Mouse (Mus musculus) neural tube, embryonic 15.5 days (tissue): Measurements from ENCODE around the gene Lama2. TPM values are rescaled to one million over a fixed set of nuclear protein-coding genes. Genes with fewer than 3 reads are reported as not detected.
"Not testable (repeated sequence)": the region's sequence is repeated elsewhere in the genome, so short reads cannot be mapped to it uniquely, and the experiment has no call there.

ENCODE experiments used
- ATAC-seq: fragments of 200-750 bp; cut with Nextera tagmentation; 2 replicates; pipeline ENCODE4 v1.8.0; 2017; ENCODE audit warnings: mild to moderate bottlenecking, moderate TSS enrichment, moderate library complexity; ENCODE audit not compliant: low FRiP score
- H3K27ac ChIP-seq: fragments of 300-500 bp; sonication (generic); replicated peaks from 2 replicates; pipeline ENCODE4 v1.5.1; 2015; ENCODE audit warnings: mild to moderate bottlenecking, inconsistent platforms
- H3K27me3 ChIP-seq: fragments of 300-500 bp; sonication (generic); replicated peaks from 2 replicates; pipeline ENCODE4 v1.6.1; 2015; ENCODE audit warnings: inconsistent platforms
- H3K36me3 ChIP-seq: fragments of 300-500 bp; sonication (generic); 2 replicates; pipeline ENCODE4 v1.6.1; 2015; ENCODE audit warnings: inconsistent platforms
- H3K4me1 ChIP-seq: fragments of 300-500 bp; sonication (generic); 2 replicates; pipeline ENCODE4 v1.6.1; 2015; ENCODE audit warnings: inconsistent platforms
- H3K4me2 ChIP-seq: fragments of 300-500 bp; sonication (generic); 2 replicates; pipeline ENCODE4 v1.6.1; 2015; ENCODE audit warnings: inconsistent platforms, mild to moderate bottlenecking, moderate library complexity
- H3K4me3 ChIP-seq: fragments of 300-500 bp; sonication (generic); replicated peaks from 2 replicates; pipeline ENCODE4 v1.5.1; 2015; ENCODE audit warnings: mild to moderate bottlenecking, inconsistent platforms
- H3K9ac ChIP-seq: fragments of 300-500 bp; sonication (generic); replicated peaks from 2 replicates; pipeline ENCODE4 v1.6.1; 2015; ENCODE audit warnings: mild to moderate bottlenecking, inconsistent platforms
- H3K9me3 ChIP-seq: fragments of 300-500 bp; sonication (generic); replicated peaks from 2 replicates; pipeline ENCODE4 v1.6.1; 2016; ENCODE audit warnings: inconsistent platforms
- WGBS: fragments of 180-500 bp; shearing (Covaris S2); methylation state at CpG from one replicate; pipeline ENCODE4 v1.1.7; 2015; ENCODE audit warnings: mixed read lengths; 5-methylcytosine and 5-hydroxymethylcytosine counted together
- polyA plus RNA-seq: library from polyadenylated mRNA; unstranded; fragments of >200 nt; fragmentation: Nextera tagmentation; extraction: Ambion mirVana; gene quantifications from 2 replicates; pipeline ENCODE4 v1.2.1, GENCODE M21; 2015

Gene Lama2
- polyA plus RNA-seq, 1 experiment from 2014 or later, result 4.5 TPM

DNA sequence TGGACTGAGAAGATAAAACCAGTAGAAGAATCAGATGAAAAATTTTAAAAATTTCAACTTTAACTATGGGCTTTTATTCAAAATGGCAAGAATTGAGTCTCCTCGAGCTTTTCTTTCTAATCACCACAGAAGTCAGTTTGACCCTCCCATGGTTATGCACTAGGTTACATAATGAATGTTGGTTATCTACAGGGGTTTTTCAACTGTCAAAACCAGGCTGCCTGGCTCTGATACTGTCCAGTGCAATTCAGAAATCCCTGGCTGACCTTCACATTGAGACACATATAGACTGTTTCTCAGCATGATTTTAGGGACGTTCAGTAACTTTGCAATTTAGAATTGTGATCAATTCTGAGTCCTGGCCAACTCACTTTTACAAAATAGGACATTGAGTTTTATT is 671.2 kb downstream of the Lama2 start:
- no peaks in the 10 kb centered on the region for H3K27me3 ChIP-seq
- 88% methylated on average over 2 of the region's 2 CpGs for WGBS
- no peak for ATAC-seq
- H3K27ac ChIP-seq, result no peak overlapping the region
- no peaks in the 10 kb centered on the region for H3K4me1 ChIP-seq
- H3K4me3 ChIP-seq, result no peak overlapping the region
- H3K4me2 ChIP-seq, result no peak overlapping the region
- H3K36me3 ChIP-seq, result no peaks in the 10 kb centered on the region
- no peak overlapping the region for H3K9ac ChIP-seq
- H3K9me3 ChIP-seq, result no peaks in the 10 kb centered on the region

- Histone ChIP-seq H3K4me2 (no peak overlapping the region), H3K4me3 (no peak overlapping the region), H3K27ac (no peak overlapping the region), H3K36me3 (no peaks in the 10 kb centered on the region), H3K9me3 (no peaks in the 10 kb centered on the region), H3K9ac (no peak overlapping the region), H3K4me1 (no peaks in the 10 kb centered on the region), H3K27me3 (no peaks in the 10 kb centered on the region)
- 74% methylated on average over 1 of the region's 1 CpGs for whole genome bisulfite sequencing
- no peak for ATAC-seq
Observed at GRCm38 (mm10) chr10:26939549-26939948, 680.0 kb downstream of the Lama2 start.

DNA sequence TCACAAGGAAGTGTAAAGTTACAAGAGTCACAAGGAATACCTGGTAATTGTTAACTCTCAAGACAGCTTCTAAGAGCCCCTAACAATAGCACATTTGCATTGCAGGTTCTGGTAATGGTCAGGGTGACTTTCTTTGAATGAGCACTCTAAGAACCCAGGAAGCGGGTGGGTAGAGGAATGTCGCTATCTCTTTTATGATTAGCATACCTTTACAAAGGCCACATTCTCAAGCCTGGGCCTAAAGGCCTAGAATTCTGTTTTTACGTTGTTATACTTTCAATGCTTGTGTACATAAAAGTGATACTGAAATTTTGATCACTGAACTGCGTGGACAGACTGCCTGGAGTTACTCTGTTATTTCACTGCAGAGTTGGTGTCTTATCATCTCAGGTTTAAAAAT is 681.1 kb downstream of the Lama2 start:
- WGBS, result 89% methylated on average over 4 of the region's 4 CpGs
- not testable (repeated sequence) for H3K36me3 ChIP-seq, H3K4me3 ChIP-seq, H3K9me3 ChIP-seq, H3K27ac ChIP-seq, H3K27me3 ChIP-seq, H3K4me2 ChIP-seq, H3K9ac ChIP-seq, ATAC-seq, H3K4me1 ChIP-seq

DNA sequence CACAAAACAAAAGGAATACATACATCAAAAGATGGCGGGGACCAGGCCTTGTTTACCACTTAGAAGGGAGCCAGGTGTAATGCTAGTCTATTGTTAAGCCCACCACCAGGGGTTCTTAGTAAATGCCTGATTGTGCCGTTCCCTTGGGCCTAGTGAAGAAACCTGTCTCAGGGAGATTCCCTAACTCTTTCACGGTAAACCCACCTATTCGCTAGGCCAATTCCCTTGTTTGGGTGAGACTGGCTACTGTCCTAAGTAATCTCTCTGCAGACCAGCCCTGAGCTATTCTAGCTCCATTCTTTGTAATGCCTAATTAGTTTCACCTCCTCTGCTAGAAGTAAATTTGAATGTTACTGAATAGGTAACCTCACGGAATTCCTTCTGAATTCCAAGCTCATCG is 683.5 kb downstream of the Lama2 start:
- not testable (repeated sequence) for H3K27me3 ChIP-seq, H3K4me3 ChIP-seq, H3K9me3 ChIP-seq, H3K36me3 ChIP-seq, H3K27ac ChIP-seq, H3K4me2 ChIP-seq, ATAC-seq, H3K4me1 ChIP-seq, H3K9ac ChIP-seq
- 87% methylated on average over 6 of the region's 6 CpGs for WGBS
